Mouse (Mus musculus) small intestine, adult 2 months (tissue): Measurements from ENCODE around the gene Pip5k1c. TPM values are rescaled to one million over a fixed set of nuclear protein-coding genes. Genes with fewer than 3 reads are reported as not detected.
A peak's percentile ranks its signal among the peaks of the same experiment; 100 is the strongest.

Source experiments
- H3K27ac ChIP-seq: fragments of 200-500 bp; 2 replicates; pipeline ENCODE4 v1.5.1; 2012; ENCODE audit warnings: low read depth, low read length, control low read depth, inconsistent platforms; ENCODE audit not compliant: insufficient read depth
- H3K27me3 ChIP-seq: fragments of 200-500 bp; 2 replicates; pipeline ENCODE4 v1.6.1; 2012; ENCODE audit warnings: mild to moderate bottlenecking, moderate library complexity, low read length, inconsistent platforms; ENCODE audit not compliant: control insufficient read depth, insufficient read depth
- H3K36me3 ChIP-seq: fragments of 200-500 bp; 2 replicates; pipeline ENCODE4 v1.6.1; 2012; ENCODE audit warnings: mild to moderate bottlenecking, low read length, control low read depth, inconsistent platforms; ENCODE audit not compliant: control insufficient read depth, insufficient read depth
- H3K4me1 ChIP-seq: fragments of 200-500 bp; 2 replicates; pipeline ENCODE4 v1.6.1; 2012; ENCODE audit warnings: low read length, inconsistent platforms, mixed read lengths; ENCODE audit not compliant: control insufficient read depth, insufficient read depth, insufficient read length
- H3K4me3 ChIP-seq: fragments of 200-500 bp; 2 replicates; pipeline ENCODE4 v1.5.1; 2012; ENCODE audit warnings: low read depth, mild to moderate bottlenecking, control low read depth, inconsistent platforms, low read length, moderate library complexity
- CTCF ChIP-seq: fragments of 200-500 bp; IDR thresholded peaks from 2 replicates; pipeline ENCODE4 v1.5.1; 2012; ENCODE audit warnings: low read depth, mild to moderate bottlenecking, control low read depth, inconsistent platforms, low read length, moderate library complexity, mixed read lengths; ENCODE audit not compliant: insufficient replicate concordance, insufficient read length; ENCODE audit errors: extremely low read depth
- POLR2A ChIP-seq: fragments of 200-500 bp; IDR thresholded peaks from 2 replicates; pipeline ENCODE4 v1.6.1; 2012; ENCODE audit warnings: low read depth, mild to moderate bottlenecking, control low read depth, inconsistent platforms, low read length, moderate library complexity
- WGBS: fragments of 180-500 bp; shearing (Covaris S2); methylation state at CpG from one replicate; pipeline ENCODE4 v1.1.7; 2018; 5-methylcytosine and 5-hydroxymethylcytosine counted together
- polyA plus RNA-seq: library from polyadenylated mRNA; depleted of rRNA; stranded (reverse); fragments of >200 nt; gene quantifications from 2 replicates; pipeline ENCODE4 v1.2.3, GENCODE M21; 2012

Gene Pip5k1c
- polyA plus RNA-seq, 1 experiment: 50.8 TPM

GRCm38 (mm10) chr10:81319330-81319699 lies 26.6 kb downstream of the Pip5k1c start:
- H3K27ac ChIP-seq: peak overlapping the region; percentile 91; the same call in 1 of the 2 replicates
- peaks cover 30% of the 10 kb centered on the region for H3K4me1 ChIP-seq
- H3K4me3 ChIP-seq: peak overlapping the region; percentile 65; the same call in 1 of the 2 replicates
- WGBS: 29% methylated on average over 8 of the region's 8 CpGs
- H3K36me3 ChIP-seq: peaks cover 20% of the 10 kb centered on the region
- no peaks in the 10 kb centered on the region for H3K27me3 ChIP-seq
- TF ChIP-seq POLR2A (no peak), CTCF (no peak)

- Histone ChIP-seq H3K4me3 (peak overlapping the region; percentile 65), H3K27ac (peak overlapping the region; percentile 91), H3K36me3 (peaks cover 26% of the 10 kb centered on the region), H3K4me1 (peaks cover 30% of the 10 kb centered on the region), H3K27me3 (no peaks in the 10 kb centered on the region)
- WGBS: under 1% methylated on average over 38 of the region's 38 CpGs
- no peak for TF ChIP-seq CTCF
These were observed 27.2 kb downstream of the Pip5k1c start for GRCm38 (mm10) chr10:81319741-81320549.

- Histone ChIP-seq H3K27ac (peak within 1 kb of the TSS; percentile 91), H3K36me3 (peaks cover 34% of the 10 kb centered on the region), H3K4me3 (peak within 1 kb of the TSS; percentile 82), H3K27me3 (no peaks in the 10 kb centered on the region), H3K4me1 (peaks cover 30% of the 10 kb centered on the region)
- WGBS: under 1% methylated on average over 68 of the region's 68 CpGs
- peak; percentile 49; the same call in 1 of the 2 replicates for TF ChIP-seq POLR2A
- no peak for TF ChIP-seq CTCF
These were observed 28.0 kb downstream of the Pip5k1c start, which contains the start of gene Cactin for GRCm38 (mm10) chr10:81320550-81321347. Gene Cactin, plus strand, starts transcription at chr10:81321103.

GRCm38 (mm10) chr10:81321436-81321835 lies 28.7 kb downstream of the Pip5k1c start:
- TF ChIP-seq POLR2A (no peak), CTCF (no peak)
- no peaks in the 10 kb centered on the region for H3K27me3 ChIP-seq
- H3K4me1 ChIP-seq: peaks cover 30% of the 10 kb centered on the region
- peak overlapping the region; percentile 88; the same call in 1 of the 2 replicates for H3K27ac ChIP-seq
- peak overlapping the region; percentile 82 for H3K4me3 ChIP-seq
- WGBS: under 1% methylated on average over 20 of the region's 20 CpGs
- peaks cover 41% of the 10 kb centered on the region for H3K36me3 ChIP-seq

GRCm38 (mm10) chr10:81322444-81322843 lies 29.7 kb downstream of the Pip5k1c start:
- Histone ChIP-seq H3K36me3 (peaks cover 49% of the 10 kb centered on the region), H3K27ac (no peak overlapping the region), H3K4me1 (peaks cover 23% of the 10 kb centered on the region), H3K4me3 (no peak overlapping the region; the same call in 1 of the 2 replicates), H3K27me3 (no peaks in the 10 kb centered on the region)
- TF ChIP-seq CTCF (no peak), POLR2A (no peak)
- WGBS: 91% methylated on average over 27 of the region's 27 CpGs

- TF ChIP-seq POLR2A (no peak), CTCF (no peak)
- Histone ChIP-seq H3K4me1 (peaks cover 18% of the 10 kb centered on the region), H3K27me3 (no peaks in the 10 kb centered on the region), H3K4me3 (no peak overlapping the region), H3K36me3 (peaks cover 49% of the 10 kb centered on the region), H3K27ac (no peak overlapping the region)
- 89% methylated on average over 23 of the region's 23 CpGs for WGBS
These were observed 30.5 kb downstream of the Pip5k1c start for GRCm38 (mm10) chr10:81323141-81323775.
